Mouse (Mus musculus) heart, postnatal 0 days (tissue): Measurements from ENCODE around the gene Ppp1r3e.

Experiments
- CTCF ChIP-seq: IDR thresholded peaks from 2 replicates; pipeline ENCODE4 v1.5.1; 2016; ENCODE audit warnings: antibody characterized with exemption, control low read depth, low read depth
- EP300 ChIP-seq: IDR thresholded peaks from 2 replicates; pipeline ENCODE4 v1.6.1; 2016; ENCODE audit warnings: antibody characterized with exemption, low read depth

GRCm38 (mm10) chr14:54875844-54876538, 1.4 kb downstream of the Ppp1r3e start:
- TF ChIP-seq EP300 (no peak), CTCF (no peak)
